Mouse (Mus musculus): ENCODE data around the gene Gimap7.
"Not testable (repeated sequence)": the region's sequence is repeated elsewhere in the genome, so short reads cannot be mapped to it uniquely, and the experiment has no call there.

Gene Gimap7

DNA sequence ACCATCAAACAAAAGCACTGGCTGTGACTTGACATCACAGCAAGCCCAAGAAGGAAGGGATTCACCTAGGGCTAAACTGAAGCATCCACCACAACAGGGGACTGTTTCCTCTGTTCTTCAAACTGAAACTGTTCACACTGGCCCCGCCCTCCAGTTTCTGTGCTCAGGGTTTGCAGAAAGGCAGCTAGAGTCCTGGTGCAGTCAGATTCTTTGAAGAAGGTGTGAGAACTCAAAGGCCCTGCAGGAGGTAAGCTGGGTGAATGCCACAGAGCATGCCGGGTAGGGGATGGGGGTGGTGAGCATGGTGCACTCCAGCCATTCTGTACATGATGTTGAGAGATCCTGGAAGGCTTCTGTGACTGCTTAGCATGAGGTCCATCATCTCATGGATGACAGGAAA is at the start of gene Gimap7, which contains the start of gene Gm28053:
Gene Gimap7, plus strand, starts transcription at position 167 of the 400 bp plus-strand sequence.
Gene Gm28053, plus strand, starts transcription at position 153 of the 400 bp plus-strand sequence.
- no peak for DNase-seq

GRCm38 (mm10) chr6:48669446-48669969 is 48.9 kb upstream of the Gimap7 start:
- no peak for DNase-seq

DNA sequence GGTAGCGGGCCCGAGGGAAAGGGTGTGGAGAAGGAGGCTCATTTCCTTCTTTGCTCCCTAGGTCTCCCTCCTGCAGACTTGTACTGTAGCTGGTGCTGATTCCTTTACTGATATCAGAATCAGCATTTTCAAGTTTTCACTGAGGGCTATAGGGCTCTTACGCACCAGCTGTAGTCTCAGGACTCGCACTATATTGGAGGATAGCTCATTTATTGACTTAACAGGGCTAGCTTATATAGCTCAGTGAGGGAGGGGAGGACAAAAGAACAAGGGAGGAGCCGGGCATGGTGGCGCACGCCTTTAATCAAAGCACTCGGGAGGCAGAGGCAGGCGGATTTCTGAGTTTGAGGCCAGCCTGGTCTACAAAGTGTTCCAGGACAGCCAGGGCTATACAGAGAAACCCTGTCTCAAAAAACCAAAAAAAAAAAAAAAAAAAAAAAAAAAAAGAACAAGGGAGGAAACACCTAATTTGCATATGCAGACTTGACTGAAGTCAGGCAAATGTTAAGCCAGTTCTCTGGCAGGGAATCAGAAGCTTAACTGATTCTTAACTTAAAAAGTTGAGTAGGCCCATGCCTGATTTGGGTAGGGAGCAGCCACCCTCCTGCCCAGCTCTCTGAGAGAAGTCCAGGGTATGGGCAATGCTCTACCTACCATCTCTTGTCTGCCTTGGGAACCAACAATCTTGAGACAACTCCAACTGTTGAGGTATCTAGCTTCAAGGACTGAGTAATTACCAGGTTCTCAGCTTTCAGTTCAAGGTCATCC is 43.9 kb upstream of the Gimap7 start:
- no peak for DNase-seq

- DNase-seq, result no peak
Measured at GRCm38 (mm10) chr6:48675400-48675930, 43.0 kb upstream of the Gimap7 start.

GRCm38 (mm10) chr6:48675931-48676859 is 42.2 kb upstream of the Gimap7 start, which contains the start of gene Gimap9:
Gimap9 (plus strand) TSS chr6:48676129.
- no peak for DNase-seq

- DNase-seq, result no peak
Measured at GRCm38 (mm10) chr6:48676860-48677415, 41.5 kb upstream of the Gimap7 start.

- DNase-seq, result no peak
Measured at GRCm38 (mm10) chr6:48677492-48678345, 40.7 kb upstream of the Gimap7 start.

- DNase-seq, result no peak
Measured at GRCm38 (mm10) chr6:48678391-48678790, 40.0 kb upstream of the Gimap7 start.

GRCm38 (mm10) chr6:48679701-48680100 is 38.7 kb upstream of the Gimap7 start:
- DNase-seq, result no peak

GRCm38 (mm10) chr6:48680421-48680820 is 38.0 kb upstream of the Gimap7 start:
- no peak for DNase-seq

DNA sequence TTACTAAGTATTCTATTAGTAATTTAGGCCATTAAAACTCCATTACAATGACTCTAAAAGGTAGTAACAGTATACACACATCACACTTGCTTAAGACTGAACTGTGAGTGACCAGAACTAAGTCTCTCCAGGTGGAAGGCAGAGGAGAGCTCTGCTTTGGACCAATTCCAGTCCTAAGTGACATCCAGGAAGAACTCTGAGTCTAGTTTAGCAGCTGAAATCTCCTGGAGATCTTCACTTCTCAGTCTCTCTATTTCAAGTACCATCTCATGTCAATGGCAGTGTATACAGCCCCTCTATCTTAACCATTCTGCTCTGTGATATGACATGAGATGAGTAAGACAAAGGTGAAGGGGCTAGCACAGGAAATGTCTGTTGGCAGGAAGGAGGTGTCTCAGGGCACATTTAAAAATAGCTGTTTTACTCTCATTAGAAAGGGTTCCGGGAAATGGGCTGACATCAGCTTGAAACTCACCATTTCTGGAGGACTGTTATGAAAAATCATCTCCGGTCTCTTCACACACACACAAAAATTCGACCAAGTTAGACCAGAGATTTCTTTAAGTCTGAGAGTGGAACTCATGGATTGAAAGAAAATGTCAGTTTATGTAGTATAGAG is 36.8 kb upstream of the Gimap7 start:
- no peak for DNase-seq

DNA sequence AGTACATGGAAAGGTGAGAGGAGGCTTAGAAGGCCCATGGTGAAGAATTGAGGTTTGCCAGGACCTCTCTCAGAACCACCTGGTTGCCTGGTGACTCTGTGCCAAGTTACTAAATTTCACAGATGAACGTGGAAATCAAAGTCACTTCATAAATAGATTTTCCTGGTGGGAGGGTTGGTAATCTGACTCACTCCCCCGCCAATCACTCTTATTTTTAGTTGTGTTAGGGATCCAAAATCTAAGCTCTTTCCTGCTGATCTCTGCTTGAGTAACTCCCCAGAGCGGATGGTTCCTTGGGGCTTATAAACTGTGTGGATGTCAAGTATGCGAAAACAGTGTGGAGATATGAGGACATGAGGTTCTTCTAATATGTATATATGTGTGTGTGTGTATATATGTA is 36.1 kb upstream of the Gimap7 start:
- DNase-seq, result no peak

DNA sequence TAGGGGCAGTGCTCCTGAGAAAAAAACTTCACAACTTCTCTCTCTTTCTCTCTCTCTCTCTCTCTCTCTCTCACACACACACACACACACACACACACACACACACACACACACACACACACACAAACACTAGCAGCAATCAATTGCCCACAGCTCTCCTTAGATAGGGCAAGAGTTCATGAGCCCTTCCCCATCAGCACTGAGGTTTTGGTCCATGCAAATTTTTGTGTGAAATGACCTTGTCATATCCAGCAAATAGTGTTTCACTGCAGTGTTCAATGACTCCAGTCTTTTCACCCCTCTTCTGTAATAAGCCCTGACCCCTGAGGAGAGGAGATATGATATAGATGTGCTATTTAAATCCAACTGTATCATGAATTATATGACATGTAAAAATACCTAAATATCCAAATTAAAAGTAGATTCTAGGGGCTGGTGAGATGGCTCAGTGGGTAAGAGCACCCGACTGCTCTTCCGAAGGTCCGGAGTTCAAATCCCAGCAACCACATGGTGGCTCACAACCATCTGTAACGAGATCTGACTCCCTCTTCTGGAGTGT is 35.1 kb upstream of the Gimap7 start:
- not testable (repeated sequence) for DNase-seq

GRCm38 (mm10) chr6:48684319-48684718 is 34.1 kb upstream of the Gimap7 start, which contains the start of gene Gimap4:
Gimap4 (plus strand) TSS chr6:48684549.
- DNase-seq, result no peak

DNA sequence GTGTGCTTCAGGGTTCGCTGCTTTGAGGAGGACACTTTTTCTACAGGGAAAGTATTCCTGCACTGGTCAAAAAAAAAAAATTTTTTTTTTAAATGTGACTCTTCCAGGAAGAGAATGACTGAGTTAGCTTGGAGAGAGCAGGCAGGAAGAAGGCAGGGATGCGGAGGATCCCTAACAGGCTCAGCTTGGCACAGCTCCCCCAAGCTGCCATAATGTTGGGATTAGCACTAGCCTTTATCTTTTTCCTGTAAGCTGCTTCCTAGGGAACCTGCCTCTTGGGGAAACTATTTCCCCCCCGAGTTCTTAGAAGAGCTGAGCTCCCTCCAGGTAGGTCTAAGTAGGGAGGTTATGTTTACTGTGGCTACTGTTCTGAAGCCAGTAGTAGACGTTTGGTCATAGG is 33.6 kb upstream of the Gimap7 start:
- DNase-seq, result no peak

- DNase-seq, result no peak
Measured at GRCm38 (mm10) chr6:48685251-48685650, 33.2 kb upstream of the Gimap7 start.

DNA sequence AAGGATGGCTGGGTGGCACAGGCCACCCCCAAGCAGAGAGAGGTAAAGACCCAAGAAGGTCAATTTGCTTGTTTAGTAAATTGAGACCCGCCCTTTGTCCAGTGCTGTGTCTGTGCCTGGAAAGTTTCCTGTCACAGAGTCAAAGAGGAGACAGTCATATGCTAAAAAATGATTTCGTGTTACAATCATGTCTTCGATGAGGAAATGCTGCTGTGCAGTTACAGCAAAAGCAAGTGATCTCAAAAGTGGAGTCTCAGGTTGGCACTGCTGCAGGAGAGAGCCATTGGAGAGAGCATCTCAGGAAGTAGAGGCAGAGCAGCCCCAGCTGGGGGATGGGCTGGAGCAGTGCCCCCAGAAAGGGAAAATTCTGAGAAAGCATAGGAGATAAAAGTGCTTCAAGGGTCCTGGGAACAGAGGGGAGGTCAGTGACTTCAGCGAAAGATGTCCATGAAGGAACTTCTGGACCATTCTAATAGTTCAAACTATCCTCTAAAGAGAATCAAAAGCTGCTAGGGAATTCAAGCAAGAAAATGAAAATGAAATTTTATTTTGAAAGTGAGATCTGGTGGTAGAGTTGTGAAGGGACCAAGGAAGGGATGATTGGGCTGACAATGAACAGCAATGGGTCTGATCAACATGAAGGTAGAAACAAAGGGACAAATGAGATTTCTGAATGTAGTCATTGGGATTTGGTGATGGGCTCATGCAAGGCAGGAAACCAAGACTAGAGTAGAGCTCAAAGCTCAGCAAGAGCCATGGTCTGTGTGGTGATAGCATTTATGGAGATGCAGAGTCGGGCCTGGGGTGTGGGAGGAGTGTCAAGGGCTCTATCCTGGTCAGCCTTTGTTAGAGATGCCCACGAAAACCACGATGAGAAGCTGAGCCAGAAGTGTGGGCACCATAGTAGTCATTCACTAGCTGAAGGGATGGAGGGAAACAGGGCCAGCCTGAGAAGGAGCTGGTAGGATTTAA is 32.4 kb upstream of the Gimap7 start:
- DNase-seq, result no peak

DNA sequence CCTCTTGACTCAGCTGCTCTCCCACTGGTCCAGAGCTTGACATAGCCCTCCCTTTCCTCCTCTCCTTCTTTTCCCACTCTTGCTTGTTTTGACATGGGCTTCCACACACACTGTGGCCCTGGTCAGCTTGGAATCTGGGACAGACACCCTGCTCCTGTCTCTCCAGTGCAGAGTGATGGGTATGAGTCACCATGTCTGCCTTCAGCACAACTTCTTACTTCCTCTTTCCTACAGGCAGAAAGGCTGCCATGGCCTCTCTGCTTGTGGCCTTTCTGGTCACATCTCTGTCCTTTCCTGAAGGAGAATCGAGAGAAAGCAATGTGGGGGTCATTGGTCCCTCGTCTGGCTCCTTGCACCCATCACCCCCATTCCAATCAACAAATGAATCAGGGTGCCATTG is 31.3 kb upstream of the Gimap7 start:
- DNase-seq, result no peak

DNA sequence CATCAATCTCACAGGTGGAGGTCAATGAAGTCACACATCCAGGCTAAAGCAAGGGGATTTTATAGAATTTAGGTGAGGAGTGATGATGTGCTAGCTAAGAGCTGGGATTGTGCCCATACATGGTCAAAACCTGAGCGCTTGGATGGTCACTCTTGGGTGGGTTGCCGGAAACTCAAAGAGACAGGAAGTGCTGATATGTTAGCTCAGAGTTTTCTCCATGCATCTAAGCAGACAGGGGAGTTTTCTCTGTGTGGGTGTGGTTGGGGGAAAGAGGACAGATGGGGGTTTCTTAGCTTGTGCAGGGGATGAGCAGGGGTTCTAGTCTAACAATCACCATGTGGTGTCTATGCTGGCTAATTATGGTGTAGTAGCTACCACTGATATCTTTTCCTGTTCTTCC is 29.1 kb upstream of the Gimap7 start:
- no peak for DNase-seq

- no peak for DNase-seq
Measured at GRCm38 (mm10) chr6:48692962-48693361, 25.5 kb upstream of the Gimap7 start.

Measured in right cerebral cortex, postnatal 14 days (tissue).